Mouse (Mus musculus) hindbrain, embryonic 14.5 days (tissue): ENCODE results near the gene Ldhc. TPM values are rescaled to one million over a fixed set of nuclear protein-coding genes. Genes with fewer than 3 reads are reported as not detected.

Experiments
- ATAC-seq: fragments of 200-750 bp; cut with Nextera tagmentation; 2 replicates; pipeline ENCODE4 v1.8.0; 2017; ENCODE audit warnings: moderate number of reproducible peaks, mild to moderate bottlenecking, moderate TSS enrichment, moderate library complexity; ENCODE audit not compliant: low FRiP score
- DNase-seq: peaks from one replicate; pipeline ENCODE4 v3.0.0-alpha.2; 2015; ENCODE audit warnings: low spot score
- H3K27ac ChIP-seq: fragments of 300-500 bp; sonication (generic); 2 replicates; pipeline ENCODE4 v1.5.1; 2014; ENCODE audit warnings: mild to moderate bottlenecking, moderate library complexity
- H3K27me3 ChIP-seq: fragments of 300-500 bp; sonication (generic); 2 replicates; pipeline ENCODE4 v1.6.1; 2014; ENCODE audit warnings: mild to moderate bottlenecking, low read length, mixed read lengths; ENCODE audit not compliant: control insufficient read depth, insufficient read depth
- H3K36me3 ChIP-seq: fragments of 300-500 bp; sonication (generic); replicated peaks from 2 replicates; pipeline ENCODE4 v1.6.1; 2014; ENCODE audit not compliant: control insufficient read depth, insufficient read depth
- H3K4me1 ChIP-seq: fragments of 300-500 bp; sonication (generic); replicated peaks from 2 replicates; pipeline ENCODE4 v1.6.1; 2014; ENCODE audit warnings: antibody characterized with exemption, low read length, mixed read lengths; ENCODE audit not compliant: control insufficient read depth, insufficient read depth
- H3K4me2 ChIP-seq: fragments of 300-500 bp; sonication (generic); replicated peaks from 2 replicates; pipeline ENCODE4 v1.6.1; 2014; ENCODE audit warnings: mild to moderate bottlenecking, moderate library complexity
- H3K4me3 ChIP-seq: fragments of 300-500 bp; sonication (generic); replicated peaks from 2 replicates; pipeline ENCODE4 v1.5.1; 2014; ENCODE audit warnings: mild to moderate bottlenecking, low read length
- H3K9ac ChIP-seq: fragments of 300-500 bp; sonication (generic); 2 replicates; pipeline ENCODE4 v1.6.1; 2014
- H3K9me3 ChIP-seq: fragments of 300-500 bp; sonication (generic); 2 replicates; pipeline ENCODE4 v1.6.1; 2016; ENCODE audit warnings: low read length; ENCODE audit not compliant: control insufficient read depth
- WGBS: fragments of 180-500 bp; shearing (Covaris S2); extraction: QIAGEN DNeasy Blood & Tissue Kit; methylation state at CpG from one replicate; pipeline ENCODE4 v1.1.7; 2014; 5-methylcytosine and 5-hydroxymethylcytosine counted together
- polyA plus RNA-seq: library from polyadenylated mRNA; unstranded; fragments of >200 nt; fragmentation: Nextera tagmentation; extraction: Ambion mirVana; gene quantifications from 2 replicates; pipeline ENCODE4 v1.2.1, GENCODE M21; 2014

Gene Ldhc
- polyA plus RNA-seq, 1 experiment from 2014 or later: 0.19 TPM

GRCm38 (mm10) chr7:46851026-46851425 is 10.0 kb upstream of the Ldhc start:
- WGBS: 56% methylated on average over 7 of the region's 7 CpGs
- Histone ChIP-seq H3K9ac (no peak overlapping the region), H3K9me3 (no peaks in the 10 kb centered on the region), H3K27me3 (no peaks in the 10 kb centered on the region), H3K36me3 (peaks cover 78% of the 10 kb centered on the region), H3K4me2 (no peak overlapping the region), H3K27ac (no peak overlapping the region), H3K4me3 (no peak overlapping the region), H3K4me1 (no peaks in the 10 kb centered on the region; the same call in 1 of the 2 replicates)
- no peak for DNase-seq
- no peak for ATAC-seq

GRCm38 (mm10) chr7:46852666-46853065 is 8.3 kb upstream of the Ldhc start:
- peaks cover 82% of the 10 kb centered on the region for H3K36me3 ChIP-seq
- H3K4me3 ChIP-seq: no peak overlapping the region
- no peaks in the 10 kb centered on the region for H3K9me3 ChIP-seq
- WGBS: 97% methylated on average over 1 of the region's 1 CpGs
- no peak overlapping the region for H3K4me2 ChIP-seq
- no peaks in the 10 kb centered on the region for H3K4me1 ChIP-seq
- H3K27ac ChIP-seq: no peak overlapping the region
- DNase-seq: no peak
- no peaks in the 10 kb centered on the region for H3K27me3 ChIP-seq
- no peak overlapping the region for H3K9ac ChIP-seq
- no peak for ATAC-seq

- H3K9me3 ChIP-seq: no peaks in the 10 kb centered on the region
- WGBS: 90% methylated on average over 9 of the region's 9 CpGs
- no peaks in the 10 kb centered on the region for H3K4me1 ChIP-seq
- DNase-seq: no peak
- H3K36me3 ChIP-seq: peaks cover 78% of the 10 kb centered on the region
- ATAC-seq: no peak
- H3K27ac ChIP-seq: no peak overlapping the region
- H3K9ac ChIP-seq: no peak overlapping the region
- H3K4me3 ChIP-seq: no peak overlapping the region
- no peaks in the 10 kb centered on the region for H3K27me3 ChIP-seq
- H3K4me2 ChIP-seq: no peak overlapping the region
Measured at GRCm38 (mm10) chr7:46853365-46853764, 7.6 kb upstream of the Ldhc start.

- H3K36me3 ChIP-seq: peaks cover 52% of the 10 kb centered on the region
- H3K27me3 ChIP-seq: no peaks in the 10 kb centered on the region
- H3K9ac ChIP-seq: no peak overlapping the region
- WGBS: 71% methylated on average over 7 of the region's 7 CpGs
- DNase-seq: no peak
- no peak overlapping the region for H3K4me2 ChIP-seq
- H3K9me3 ChIP-seq: no peaks in the 10 kb centered on the region
- no peak overlapping the region for H3K27ac ChIP-seq
- ATAC-seq: no peak
- no peaks in the 10 kb centered on the region for H3K4me1 ChIP-seq
- no peak overlapping the region for H3K4me3 ChIP-seq
Measured at GRCm38 (mm10) chr7:46855866-46856560, 5.0 kb upstream of the Ldhc start.

- Histone ChIP-seq H3K27me3 (no peaks in the 10 kb centered on the region), H3K4me3 (no peak overlapping the region), H3K9ac (no peak overlapping the region), H3K4me2 (no peak overlapping the region), H3K36me3 (peaks cover 38% of the 10 kb centered on the region), H3K27ac (no peak overlapping the region), H3K9me3 (no peaks in the 10 kb centered on the region), H3K4me1 (no peaks in the 10 kb centered on the region)
- no peak for ATAC-seq
- DNase-seq: no peak
- 80% methylated on average over 9 of the region's 9 CpGs for WGBS
Measured at GRCm38 (mm10) chr7:46857436-46857835, 3.6 kb upstream of the Ldhc start.

GRCm38 (mm10) chr7:46859031-46859430 is 2.0 kb upstream of the Ldhc start:
- Histone ChIP-seq H3K4me3 (no peak overlapping the region), H3K4me2 (no peak overlapping the region), H3K27ac (no peak overlapping the region), H3K4me1 (no peaks in the 10 kb centered on the region), H3K9me3 (no peaks in the 10 kb centered on the region), H3K27me3 (no peaks in the 10 kb centered on the region), H3K36me3 (peaks cover 22% of the 10 kb centered on the region), H3K9ac (no peak overlapping the region)
- no peak for ATAC-seq
- no peak for DNase-seq
- WGBS: 63% methylated on average over 6 of the region's 6 CpGs

- H3K9ac ChIP-seq: no peak overlapping the region
- WGBS: 75% methylated on average over 4 of the region's 4 CpGs
- H3K4me3 ChIP-seq: no peak overlapping the region
- no peaks in the 10 kb centered on the region for H3K4me1 ChIP-seq
- no peaks in the 10 kb centered on the region for H3K9me3 ChIP-seq
- DNase-seq: no peak
- ATAC-seq: no peak
- H3K27me3 ChIP-seq: no peaks in the 10 kb centered on the region
- H3K4me2 ChIP-seq: no peak overlapping the region
- no peak overlapping the region for H3K27ac ChIP-seq
- H3K36me3 ChIP-seq: no peaks in the 10 kb centered on the region
Measured at GRCm38 (mm10) chr7:46871988-46872387, 11.0 kb downstream of the Ldhc start.

- H3K36me3 ChIP-seq: no peaks in the 10 kb centered on the region
- WGBS: 78% methylated on average over 4 of the region's 4 CpGs
- DNase-seq (no peak), ATAC-seq (no peak)
- H3K4me3 ChIP-seq: no peak overlapping the region
- H3K9ac ChIP-seq: no peak overlapping the region
- H3K4me1 ChIP-seq: no peaks in the 10 kb centered on the region
- no peaks in the 10 kb centered on the region for H3K27me3 ChIP-seq
- H3K27ac ChIP-seq: no peak overlapping the region
- H3K4me2 ChIP-seq: no peak overlapping the region
- H3K9me3 ChIP-seq: no peaks in the 10 kb centered on the region
Measured at GRCm38 (mm10) chr7:46876841-46877240, 15.8 kb downstream of the Ldhc start.

- H3K9ac ChIP-seq: no peak overlapping the region
- WGBS: 85% methylated on average over 6 of the region's 6 CpGs
- no peak for ATAC-seq
- no peaks in the 10 kb centered on the region for H3K27me3 ChIP-seq
- H3K4me3 ChIP-seq: no peak overlapping the region
- H3K4me2 ChIP-seq: no peak overlapping the region
- H3K4me1 ChIP-seq: no peaks in the 10 kb centered on the region
- H3K9me3 ChIP-seq: no peaks in the 10 kb centered on the region
- no peak overlapping the region for H3K27ac ChIP-seq
- H3K36me3 ChIP-seq: no peaks in the 10 kb centered on the region
- no peak for DNase-seq
Measured at GRCm38 (mm10) chr7:46877255-46877654, 16.3 kb downstream of the Ldhc start.

GRCm38 (mm10) chr7:46879851-46880250 is 18.8 kb downstream of the Ldhc start:
- Histone ChIP-seq H3K9ac (no peak overlapping the region), H3K4me1 (no peaks in the 10 kb centered on the region), H3K4me3 (no peak overlapping the region), H3K9me3 (no peaks in the 10 kb centered on the region), H3K27ac (no peak overlapping the region), H3K27me3 (no peaks in the 10 kb centered on the region), H3K4me2 (no peak overlapping the region), H3K36me3 (peaks cover 8% of the 10 kb centered on the region)
- WGBS: 93% methylated on average over 5 of the region's 5 CpGs
- no peak for DNase-seq
- ATAC-seq: no peak
